Mouse (Mus musculus): Measurements from ENCODE around the gene BC025920.

DNA sequence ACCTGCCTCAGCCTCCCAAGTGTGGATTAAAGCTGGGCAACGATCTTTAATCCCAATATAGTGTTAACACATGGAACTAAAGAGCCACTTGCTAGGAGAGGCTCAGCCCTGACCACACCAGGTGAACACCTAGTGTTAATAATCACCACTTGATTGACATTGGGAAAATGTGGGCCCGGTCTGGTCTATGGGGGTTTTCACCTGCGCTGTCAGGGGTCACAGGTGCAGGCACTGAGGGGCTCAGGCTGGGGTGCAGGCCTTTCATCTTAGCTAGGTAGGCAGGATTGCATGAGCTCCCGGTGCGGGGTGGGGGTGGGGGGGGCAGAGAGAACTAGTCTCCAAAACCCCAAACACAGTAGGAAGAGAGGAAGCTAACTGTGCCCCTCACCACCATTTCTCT is 6.4 kb upstream of the BC025920 start:
- TF ChIP-seq CTCF (conservative IDR thresholded peaks at IDR 0.05; ENCODE audit: low read length) = no peak
- no peak for TF ChIP-seq NANOG (IDR thresholded peaks at IDR 0.05; ENCODE audit: borderline replicate concordance, low read length)
